Mouse (Mus musculus) layer of hippocampus, postnatal 25 days (tissue): ENCODE measurements around the gene Homer2. TPM values are rescaled to one million over a fixed set of nuclear protein-coding genes. Genes with fewer than 3 reads are reported as not detected.
A peak's percentile ranks its signal among the peaks of the same experiment; 100 is the strongest.

Source experiments
- DNase-seq, 2 experiments: peaks; one replicate each; pipeline ENCODE4 v3.0.0; 2022; ENCODE audit warnings: mixed read lengths in 2 of 2, low spot score in 1 of 2; ENCODE audit errors: extremely low spot score in 1 of 2
- total RNA-seq, 2 experiments: library from RNA; stranded (reverse); gene quantifications; 2 replicates each; pipeline ENCODE4 v1.2.3; 2021

Gene Homer2
- total RNA-seq, 2 experiments from 2014 or later = 82.2 to 99.1 TPM

GRCm38 (mm10) chr7:81599379-81600280 is 107.7 kb downstream of the Homer2 start:
- DNase-seq = no peak

GRCm38 (mm10) chr7:81597660-81598059 is 109.7 kb downstream of the Homer2 start:
- DNase-seq = no peak

- no peak for DNase-seq
These were observed 111.2 kb downstream of the Homer2 start for GRCm38 (mm10) chr7:81596086-81596485.

- DNase-seq = no peak
These were observed 112.3 kb downstream of the Homer2 start for GRCm38 (mm10) chr7:81595056-81595455.

GRCm38 (mm10) chr7:81593387-81593786 is 113.9 kb downstream of the Homer2 start:
- DNase-seq = no peak

- DNase-seq = no peak
These were observed 114.6 kb downstream of the Homer2 start for GRCm38 (mm10) chr7:81592686-81593085.

GRCm38 (mm10) chr7:81587238-81587637 is 120.1 kb downstream of the Homer2 start:
- DNase-seq = no peak

- DNase-seq = no peak
These were observed 122.0 kb downstream of the Homer2 start for GRCm38 (mm10) chr7:81585326-81585725.

GRCm38 (mm10) chr7:81583512-81583911 is 123.8 kb downstream of the Homer2 start:
- DNase-seq = no peak

- no peak for DNase-seq
These were observed 128.0 kb downstream of the Homer2 start for GRCm38 (mm10) chr7:81579312-81579711.

GRCm38 (mm10) chr7:81578413-81578812 is 128.9 kb downstream of the Homer2 start:
- no peak for DNase-seq

- DNase-seq = no peak
These were observed 129.5 kb downstream of the Homer2 start for GRCm38 (mm10) chr7:81577872-81578271.

GRCm38 (mm10) chr7:81575606-81576005 is 131.7 kb downstream of the Homer2 start:
- no peak for DNase-seq

GRCm38 (mm10) chr7:81573821-81574220 is 133.5 kb downstream of the Homer2 start:
- no peak for DNase-seq

- DNase-seq = no peak
These were observed 133.9 kb downstream of the Homer2 start for GRCm38 (mm10) chr7:81573397-81573796.

GRCm38 (mm10) chr7:81572610-81573268 is 134.6 kb downstream of the Homer2 start:
- DNase-seq = no peak

GRCm38 (mm10) chr7:81571941-81572441 is 135.3 kb downstream of the Homer2 start:
- no peak for DNase-seq

GRCm38 (mm10) chr7:81571108-81571940 is 136.0 kb downstream of the Homer2 start, which contains the start of gene Whamm:
Gene Whamm, plus strand, starts transcription at chr7:81571266.
- peak; percentile 79 for DNase-seq

GRCm38 (mm10) chr7:81570752-81571107 is 136.6 kb downstream of the Homer2 start:
- DNase-seq = no peak

GRCm38 (mm10) chr7:81570271-81570670 is 137.1 kb downstream of the Homer2 start:
- no peak for DNase-seq

GRCm38 (mm10) chr7:81569851-81570250 is 137.5 kb downstream of the Homer2 start:
- DNase-seq = no peak
